Mouse (Mus musculus): Measurements from ENCODE around the gene Gpnmb.

The Gpnmb gene

GRCm38 (mm10) chr6:49031230-49031629 is 5.1 kb upstream of the Gpnmb start:
- no peak for DNase-seq (ENCODE audit: low spot score in 2 of 2)

- no peak for DNase-seq (ENCODE audit: low spot score in 2 of 2)
These were observed 3.6 kb upstream of the Gpnmb start for GRCm38 (mm10) chr6:49032783-49033182.

- no peak for DNase-seq (ENCODE audit: low spot score in 2 of 2)
These were observed 919 bp downstream of the Gpnmb start for GRCm38 (mm10) chr6:49037268-49037662.

GRCm38 (mm10) chr6:49039470-49040180 is 3.3 kb downstream of the Gpnmb start:
- peak; percentile 46 to 66 for DNase-seq (ENCODE audit: low spot score in 2 of 2)

GRCm38 (mm10) chr6:49046502-49046901 is 10.2 kb downstream of the Gpnmb start:
- no peak for DNase-seq (ENCODE audit: low spot score in 2 of 2)

- no peak for DNase-seq (ENCODE audit: low spot score in 2 of 2)
These were observed 10.6 kb downstream of the Gpnmb start for GRCm38 (mm10) chr6:49046976-49047375.

- DNase-seq (ENCODE audit: low spot score in 2 of 2) = no peak
These were observed 11.5 kb downstream of the Gpnmb start for GRCm38 (mm10) chr6:49047848-49048247.

- DNase-seq (ENCODE audit: low spot score in 2 of 2) = no peak
These were observed 12.0 kb downstream of the Gpnmb start for GRCm38 (mm10) chr6:49048395-49048794.

GRCm38 (mm10) chr6:49050677-49051410 is 14.5 kb downstream of the Gpnmb start:
- no peak for DNase-seq (ENCODE audit: low spot score in 2 of 2)

- no peak for DNase-seq (ENCODE audit: low spot score in 2 of 2)
These were observed 15.8 kb downstream of the Gpnmb start for GRCm38 (mm10) chr6:49052191-49052590.

- no peak for DNase-seq (ENCODE audit: low spot score in 2 of 2)
These were observed 18.9 kb downstream of the Gpnmb start for GRCm38 (mm10) chr6:49055256-49055733.

- DNase-seq (ENCODE audit: low spot score in 2 of 2) = no peak
These were observed 19.7 kb downstream of the Gpnmb start for GRCm38 (mm10) chr6:49056009-49056408.

- DNase-seq (ENCODE audit: low spot score in 2 of 2) = peak; percentile 63 to 67
These were observed 21.0 kb downstream of the Gpnmb start for GRCm38 (mm10) chr6:49057053-49058021.

- no peak for DNase-seq (ENCODE audit: low spot score in 2 of 2)
These were observed 32.0 kb downstream of the Gpnmb start for GRCm38 (mm10) chr6:49068361-49068760.

GRCm38 (mm10) chr6:49073304-49074116 is 37.2 kb downstream of the Gpnmb start, which contains the start of gene Malsu1:
Gene Malsu1, plus strand, starts transcription at chr6:49073795.
- DNase-seq (ENCODE audit: low spot score in 2 of 2) = peak; percentile 94 to 95

GRCm38 (mm10) chr6:49074117-49074490 is 37.8 kb downstream of the Gpnmb start:
- DNase-seq (ENCODE audit: low spot score in 2 of 2) = no peak

GRCm38 (mm10) chr6:49077894-49078293 is 41.5 kb downstream of the Gpnmb start:
- no peak for DNase-seq (ENCODE audit: low spot score in 2 of 2)

- no peak for DNase-seq (ENCODE audit: low spot score in 2 of 2)
These were observed 43.0 kb downstream of the Gpnmb start for GRCm38 (mm10) chr6:49079313-49079712.

- DNase-seq (ENCODE audit: low spot score in 2 of 2) = no peak
These were observed 46.7 kb downstream of the Gpnmb start for GRCm38 (mm10) chr6:49083008-49083407.

GRCm38 (mm10) chr6:49094968-49095367 is 58.6 kb downstream of the Gpnmb start:
- no peak for DNase-seq (ENCODE audit: low spot score in 2 of 2)

- DNase-seq (ENCODE audit: low spot score in 2 of 2) = peak; percentile 47 to 71
These were observed 60.1 kb downstream of the Gpnmb start for GRCm38 (mm10) chr6:49096421-49096820.

Data from urinary bladder, postnatal 36 days (tissue).